Mouse (Mus musculus): ENCODE data around the gene Mrpl33.
"Not testable (repeated sequence)": the region's sequence is repeated elsewhere in the genome, so short reads cannot be mapped to it uniquely, and the experiment has no call there.

Gene Mrpl33

GRCm38 (mm10) chr5:31597430-31597944 lies 752 bp downstream of the Mrpl33 start:
- DNase-seq (ENCODE audit: low spot score), result no peak

GRCm38 (mm10) chr5:31598121-31598520 lies 1.4 kb downstream of the Mrpl33 start:
- no peak for DNase-seq (ENCODE audit: low spot score)

GRCm38 (mm10) chr5:31598579-31598978 lies 1.8 kb downstream of the Mrpl33 start:
- DNase-seq (ENCODE audit: low spot score), result no peak

- DNase-seq (ENCODE audit: low spot score), result no peak
Measured at GRCm38 (mm10) chr5:31599161-31599560, 2.4 kb downstream of the Mrpl33 start.

GRCm38 (mm10) chr5:31601162-31601722 lies 4.5 kb downstream of the Mrpl33 start:
- no peak for DNase-seq (ENCODE audit: low spot score)

- DNase-seq (ENCODE audit: low spot score), result no peak
Measured at GRCm38 (mm10) chr5:31602377-31602776, 5.6 kb downstream of the Mrpl33 start.

GRCm38 (mm10) chr5:31603766-31604165 lies 7.0 kb downstream of the Mrpl33 start:
- DNase-seq (ENCODE audit: low spot score), result no peak

GRCm38 (mm10) chr5:31606151-31606550 lies 9.4 kb downstream of the Mrpl33 start:
- DNase-seq (ENCODE audit: low spot score), result no peak

- no peak for DNase-seq (ENCODE audit: low spot score)
Measured at GRCm38 (mm10) chr5:31610376-31611086, 13.8 kb downstream of the Mrpl33 start.

- no peak for DNase-seq (ENCODE audit: low spot score)
Measured at GRCm38 (mm10) chr5:31611186-31611585, 14.5 kb downstream of the Mrpl33 start.

GRCm38 (mm10) chr5:31613852-31614286 lies 17.1 kb downstream of the Mrpl33 start:
- peak; percentile 67 for DNase-seq (ENCODE audit: low spot score)

GRCm38 (mm10) chr5:31614339-31615025 lies 17.7 kb downstream of the Mrpl33 start:
- DNase-seq (ENCODE audit: low spot score), result no peak

- no peak for DNase-seq (ENCODE audit: low spot score)
Measured at GRCm38 (mm10) chr5:31620326-31620725, 23.6 kb downstream of the Mrpl33 start.

GRCm38 (mm10) chr5:31627117-31627516 lies 30.4 kb downstream of the Mrpl33 start:
- DNase-seq (ENCODE audit: low spot score), result no peak

- no peak for DNase-seq (ENCODE audit: low spot score)
Measured at GRCm38 (mm10) chr5:31627562-31628526, 31.1 kb downstream of the Mrpl33 start.

GRCm38 (mm10) chr5:31628555-31628954 lies 31.8 kb downstream of the Mrpl33 start:
- no peak for DNase-seq (ENCODE audit: low spot score)

- DNase-seq (ENCODE audit: low spot score), result no peak
Measured at GRCm38 (mm10) chr5:31630064-31630463, 33.3 kb downstream of the Mrpl33 start.

GRCm38 (mm10) chr5:31631169-31631568 lies 34.4 kb downstream of the Mrpl33 start:
- not testable (repeated sequence) for DNase-seq (ENCODE audit: low spot score)

GRCm38 (mm10) chr5:31634161-31634560 lies 37.4 kb downstream of the Mrpl33 start:
- no peak for DNase-seq (ENCODE audit: low spot score)

GRCm38 (mm10) chr5:31634679-31635078 lies 37.9 kb downstream of the Mrpl33 start:
- no peak for DNase-seq (ENCODE audit: low spot score)

- DNase-seq (ENCODE audit: low spot score), result no peak
Measured at GRCm38 (mm10) chr5:31636636-31637253, 40.0 kb downstream of the Mrpl33 start.
